Mouse (Mus musculus): ENCODE results near the gene Slc23a3. TPM values are rescaled to one million over a fixed set of nuclear protein-coding genes. Genes with fewer than 3 reads are reported as not detected.

The Slc23a3 gene
- polyA plus RNA-seq, 1 experiment = 2.0 TPM

DNA sequence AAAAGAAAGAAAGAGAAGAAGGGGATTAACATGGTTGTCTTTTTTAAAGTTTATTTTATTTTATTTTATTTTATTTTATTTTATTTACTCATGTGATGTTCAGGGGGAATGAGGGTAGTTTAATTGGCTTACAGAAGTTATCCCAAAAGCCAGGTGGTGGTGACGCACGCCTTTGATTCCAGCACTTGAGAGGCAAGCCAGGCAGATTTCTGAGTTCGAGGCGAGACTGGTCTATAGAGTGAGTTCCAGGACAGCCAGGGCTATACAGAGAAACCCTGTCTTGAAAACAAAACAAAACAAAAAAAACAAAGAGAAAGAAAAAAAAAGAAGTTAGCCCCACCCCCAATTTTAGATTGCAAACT lies 26.5 kb upstream of the Slc23a3 start:
- H3K4me1 ChIP-seq (ENCODE audit: control insufficient read depth, insufficient read depth, low read length) = no peaks in the 10 kb centered on the region
- 77% methylated on average over 4 of the region's 4 CpGs for WGBS
- TF ChIP-seq CTCF (IDR thresholded peaks at IDR 0.05; ENCODE audit: insufficient read depth, low read length) (no peak), POLR2A (IDR thresholded peaks at IDR 0.05; ENCODE audit: borderline replicate concordance, extremely low read depth, low read depth, low read length) (no peak)
- H3K4me3 ChIP-seq (replicated peaks; ENCODE audit: extremely low read depth, low read depth, low read length) = no peak overlapping the region
- DNase-seq = no peak

DNA sequence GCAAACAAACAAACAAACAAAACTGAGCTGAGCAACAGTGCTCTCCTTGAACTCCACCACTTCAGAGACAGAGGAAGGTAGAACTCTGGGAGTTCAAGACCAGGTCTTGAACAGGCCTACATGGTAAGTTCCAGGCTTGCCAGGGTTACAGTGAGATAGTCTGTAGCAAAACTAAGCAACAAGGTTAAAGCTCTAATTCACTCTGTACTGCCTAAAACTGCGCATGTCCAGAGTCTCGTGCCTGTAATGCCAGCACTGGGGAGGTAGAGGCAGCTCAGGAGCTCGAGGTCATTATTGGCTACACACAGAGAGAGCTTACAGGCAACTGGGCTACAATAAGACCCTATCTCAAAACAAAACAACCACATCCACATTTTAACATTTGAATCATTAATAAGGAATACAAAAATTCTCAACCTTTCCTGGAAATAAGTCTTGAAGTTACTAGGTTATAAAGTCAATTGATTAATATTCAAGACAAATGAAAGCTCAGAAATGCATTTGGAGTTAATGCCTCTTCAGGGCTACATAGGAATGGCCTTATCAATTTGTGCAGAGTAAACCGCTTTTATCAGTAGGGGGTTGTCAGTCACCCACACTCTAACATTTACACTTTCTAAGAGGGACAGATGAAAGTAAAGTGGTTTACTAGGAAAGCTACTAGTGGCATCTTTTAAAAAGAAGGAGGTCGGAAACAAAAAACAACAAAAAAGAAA lies 26.0 kb upstream of the Slc23a3 start:
- Histone ChIP-seq H3K4me3 (replicated peaks; ENCODE audit: extremely low read depth, low read depth, low read length) (no peak overlapping the region), H3K4me1 (ENCODE audit: control insufficient read depth, insufficient read depth, low read length) (no peaks in the 10 kb centered on the region)
- no peak for TF ChIP-seq POLR2A (IDR thresholded peaks at IDR 0.05; ENCODE audit: borderline replicate concordance, extremely low read depth, low read depth, low read length)
- TF ChIP-seq CTCF (IDR thresholded peaks at IDR 0.05; ENCODE audit: insufficient read depth, low read length) = no peak
- DNase-seq = no peak
- WGBS = 61% methylated on average over 5 of the region's 5 CpGs

DNA sequence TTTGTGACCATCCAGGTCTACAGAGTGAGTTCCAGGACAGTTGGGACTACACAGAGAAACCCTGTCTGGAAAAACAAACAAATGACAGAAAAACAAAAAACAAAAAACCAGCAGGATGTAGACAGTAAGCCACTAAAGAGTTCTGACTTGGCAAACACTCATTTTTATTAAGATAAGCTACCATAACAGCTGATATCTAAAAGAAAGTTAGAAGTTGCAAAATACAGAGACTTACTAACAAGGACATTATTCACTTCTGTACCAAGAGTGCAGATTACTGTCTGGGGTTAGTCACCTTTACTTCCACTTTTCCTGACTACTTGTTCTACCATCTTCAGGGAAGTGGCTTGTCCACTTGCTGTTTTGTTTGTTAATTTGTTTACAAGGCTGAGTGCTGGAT lies 25.3 kb upstream of the Slc23a3 start:
- Histone ChIP-seq H3K4me1 (ENCODE audit: control insufficient read depth, insufficient read depth, low read length) (no peaks in the 10 kb centered on the region), H3K4me3 (replicated peaks; ENCODE audit: extremely low read depth, low read depth, low read length) (no peak overlapping the region)
- TF ChIP-seq CTCF (IDR thresholded peaks at IDR 0.05; ENCODE audit: insufficient read depth, low read length) = no peak
- no peak for TF ChIP-seq POLR2A (IDR thresholded peaks at IDR 0.05; ENCODE audit: borderline replicate concordance, extremely low read depth, low read depth, low read length)
- DNase-seq = no peak

DNA sequence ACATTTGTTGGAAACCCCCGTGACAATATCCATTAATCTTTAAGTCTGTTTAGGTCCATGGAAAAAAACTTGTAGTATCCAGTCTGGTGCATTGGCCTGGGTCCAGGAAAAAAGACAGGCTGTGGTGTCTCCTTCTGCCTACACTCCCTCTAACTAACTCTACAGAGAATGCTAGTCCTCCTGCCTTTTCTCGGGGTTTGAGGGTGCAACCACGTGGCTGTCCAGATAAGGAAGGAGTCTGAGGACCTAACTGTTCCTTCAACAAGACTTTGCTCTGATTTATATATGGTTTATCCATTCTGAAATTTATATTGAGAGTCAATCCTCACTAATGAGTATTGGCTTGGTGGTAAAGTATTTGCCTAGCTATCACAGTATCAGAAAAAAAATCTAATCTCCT lies 22.1 kb upstream of the Slc23a3 start:
- TF ChIP-seq POLR2A (IDR thresholded peaks at IDR 0.05; ENCODE audit: borderline replicate concordance, extremely low read depth, low read depth, low read length) = no peak
- TF ChIP-seq CTCF (IDR thresholded peaks at IDR 0.05; ENCODE audit: insufficient read depth, low read length) = no peak
- H3K4me1 ChIP-seq (ENCODE audit: control insufficient read depth, insufficient read depth, low read length) = no peaks in the 10 kb centered on the region
- WGBS = 43% methylated on average over 3 of the region's 3 CpGs
- H3K4me3 ChIP-seq (replicated peaks; ENCODE audit: extremely low read depth, low read depth, low read length) = no peak overlapping the region
- no peak for DNase-seq

DNA sequence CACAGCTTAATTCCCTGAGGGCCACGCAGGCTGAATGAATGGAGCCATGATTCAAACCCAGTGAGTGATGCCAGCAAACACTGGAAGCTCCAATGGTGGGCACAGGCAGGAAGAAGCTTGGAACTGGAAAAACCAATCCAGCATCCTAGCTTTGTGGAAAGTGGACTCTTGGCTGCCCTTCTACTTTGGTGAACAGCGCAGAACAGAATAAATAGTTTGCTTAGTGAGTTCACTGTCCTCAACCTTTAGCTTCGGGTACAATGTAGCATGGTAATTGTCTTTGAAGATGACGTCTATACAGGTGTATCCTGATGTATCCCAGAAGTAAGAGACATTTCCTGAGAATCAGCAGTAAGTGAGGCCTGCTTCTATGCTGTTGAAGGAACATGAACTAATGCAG lies 15.0 kb upstream of the Slc23a3 start:
- DNase-seq = no peak
- H3K4me1 ChIP-seq (ENCODE audit: control insufficient read depth, insufficient read depth, low read length) = peaks cover 2% of the 10 kb centered on the region; the same call in 1 of the 2 replicates
- H3K4me3 ChIP-seq (replicated peaks; ENCODE audit: extremely low read depth, low read depth, low read length) = no peak overlapping the region
- TF ChIP-seq POLR2A (IDR thresholded peaks at IDR 0.05; ENCODE audit: borderline replicate concordance, extremely low read depth, low read depth, low read length) (no peak), CTCF (IDR thresholded peaks at IDR 0.05; ENCODE audit: insufficient read depth, low read length) (no peak)
- 85% methylated on average over 4 of the region's 4 CpGs for WGBS

DNA sequence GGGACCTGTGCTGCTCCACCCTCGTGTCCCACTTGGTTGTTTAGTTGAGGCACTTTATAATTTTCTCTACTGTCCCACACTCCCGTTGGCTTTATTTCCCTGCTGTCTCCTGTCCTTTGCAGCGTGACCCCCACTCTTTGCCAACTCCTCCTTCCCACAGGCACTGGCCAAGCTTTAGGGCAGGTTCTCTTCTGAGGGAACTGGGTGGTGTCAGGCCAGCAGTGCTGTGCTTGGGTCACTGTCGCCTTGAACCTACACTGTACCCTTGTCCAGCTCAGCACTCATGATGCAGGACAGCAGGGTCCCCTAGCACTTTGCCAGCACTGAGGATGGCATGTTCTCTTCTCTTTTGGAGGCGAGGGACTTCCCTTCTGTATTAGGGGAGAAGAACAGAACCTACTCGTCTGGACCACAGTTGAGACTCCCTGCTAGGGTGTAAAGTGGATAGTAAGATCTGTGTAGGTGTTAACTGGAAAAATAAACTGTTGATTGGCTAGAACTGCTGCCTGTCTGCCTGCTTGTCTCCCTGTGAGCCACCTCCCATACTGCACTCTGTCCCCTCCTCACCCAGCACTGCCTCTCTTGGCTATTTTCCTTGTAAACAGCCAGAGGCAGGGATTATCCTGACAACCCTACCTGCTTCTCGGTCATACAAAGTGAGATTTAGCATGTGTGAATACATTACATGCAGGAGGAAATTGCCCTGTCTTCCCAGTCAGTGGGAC lies 13.9 kb upstream of the Slc23a3 start:
- 83% methylated on average over 7 of the region's 7 CpGs for WGBS
- TF ChIP-seq CTCF (IDR thresholded peaks at IDR 0.05; ENCODE audit: insufficient read depth, low read length) (no peak), POLR2A (IDR thresholded peaks at IDR 0.05; ENCODE audit: borderline replicate concordance, extremely low read depth, low read depth, low read length) (no peak)
- peaks cover 6% of the 10 kb centered on the region; the same call in 1 of the 2 replicates for H3K4me1 ChIP-seq (ENCODE audit: control insufficient read depth, insufficient read depth, low read length)

DNA sequence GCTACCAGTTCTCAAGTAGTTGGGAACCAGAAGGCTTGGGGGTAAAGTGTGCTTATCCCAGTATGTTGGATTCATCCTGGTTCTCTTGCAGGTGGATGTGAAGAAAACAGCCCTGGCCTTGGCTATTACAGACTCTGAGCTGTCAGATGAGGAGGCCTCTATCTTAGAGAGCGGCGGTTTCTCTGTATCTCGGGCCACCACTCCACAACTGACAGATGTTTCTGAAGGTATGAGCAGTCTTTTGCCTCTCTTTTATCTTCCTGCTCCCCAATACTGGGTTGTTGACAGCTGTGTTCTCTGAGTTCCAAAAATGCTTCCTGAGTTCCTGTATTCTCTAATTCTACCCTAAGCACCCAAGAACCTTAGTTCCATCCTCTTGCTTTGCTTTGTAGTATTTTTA lies 11.9 kb upstream of the Slc23a3 start:
- Histone ChIP-seq H3K4me3 (replicated peaks; ENCODE audit: extremely low read depth, low read depth, low read length) (no peak overlapping the region), H3K4me1 (ENCODE audit: control insufficient read depth, insufficient read depth, low read length) (peaks cover 9% of the 10 kb centered on the region)
- TF ChIP-seq POLR2A (IDR thresholded peaks at IDR 0.05; ENCODE audit: borderline replicate concordance, extremely low read depth, low read depth, low read length) (no peak), CTCF (IDR thresholded peaks at IDR 0.05; ENCODE audit: insufficient read depth, low read length) (no peak)
- 94% methylated on average over 3 of the region's 3 CpGs for WGBS
- no peak for DNase-seq

More for the DNA sequence above, 13.9 kb upstream of the Slc23a3 start:
- H3K4me3 ChIP-seq (replicated peaks; ENCODE audit: extremely low read depth, low read depth, low read length) = no peak overlapping the region
- no peak for DNase-seq

DNA sequence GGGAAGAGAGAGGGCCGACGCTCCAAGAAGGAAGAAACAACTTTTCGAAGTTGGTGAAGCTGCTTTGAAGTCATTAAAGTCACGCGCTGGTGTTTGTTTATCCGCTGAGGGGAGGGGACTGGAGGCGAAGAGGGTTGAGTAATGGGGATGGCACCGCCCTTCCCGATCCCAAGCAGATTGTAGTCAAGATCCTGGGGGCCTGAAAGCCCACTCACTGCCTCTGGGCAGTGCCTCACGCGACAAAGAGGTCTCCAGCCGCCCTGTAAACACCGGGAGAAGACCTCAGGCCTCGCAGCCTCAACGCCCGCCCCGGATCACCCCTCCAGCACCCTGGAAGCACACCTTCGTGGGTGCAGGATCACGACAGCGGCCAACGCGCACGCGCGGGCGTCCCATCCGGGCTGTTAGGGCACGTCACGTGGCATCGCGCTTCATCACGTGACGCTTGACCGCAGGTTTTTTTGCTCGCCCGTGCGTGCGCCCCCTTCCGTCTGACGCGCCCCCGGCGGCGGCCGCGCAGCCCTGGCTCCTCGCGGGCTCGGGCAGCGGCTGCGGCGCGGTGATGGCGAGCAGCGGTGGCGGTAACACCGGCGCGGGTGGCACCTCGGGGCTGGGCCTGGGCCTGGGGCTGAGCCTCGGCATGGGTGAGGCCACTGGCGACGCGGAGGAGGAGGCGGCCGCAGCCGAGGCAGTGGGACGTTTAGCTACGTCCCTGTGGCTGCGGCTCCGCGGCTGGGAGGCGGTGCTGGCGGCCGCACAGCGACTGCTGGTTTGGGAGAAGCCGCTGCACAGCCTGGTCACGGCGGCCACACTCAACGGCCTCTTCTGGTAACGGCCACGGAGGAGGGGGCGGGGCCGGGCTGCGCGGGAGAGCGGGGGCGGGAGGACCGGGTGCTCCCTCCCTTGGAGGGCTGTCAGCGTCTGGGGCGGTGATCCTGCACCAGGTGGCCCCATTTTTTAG lies 8.9 kb upstream of the Slc23a3 start, which contains the start of the genes Cnppd1 and Retreg2:
Gene Cnppd1, minus strand, starts transcription at position 411 of the 961 bp plus-strand sequence.
Gene Retreg2, plus strand, starts transcription at position 478 of the 961 bp plus-strand sequence.
- Histone ChIP-seq H3K4me1 (ENCODE audit: control insufficient read depth, insufficient read depth, low read length) (peaks cover 9% of the 10 kb centered on the region), H3K4me3 (replicated peaks; ENCODE audit: extremely low read depth, low read depth, low read length) (peak within 1 kb of the TSS; percentile 97)
- TF ChIP-seq POLR2A (IDR thresholded peaks at IDR 0.05; ENCODE audit: borderline replicate concordance, extremely low read depth, low read depth, low read length) (peak; percentile 95), CTCF (IDR thresholded peaks at IDR 0.05; ENCODE audit: insufficient read depth, low read length) (no peak; the same call in 1 of the 2 replicates)
- under 1% methylated on average over 90 of the region's 91 CpGs for WGBS
- DNase-seq = peak; percentile 98
